Mouse (Mus musculus): ENCODE data around the gene Ccn5.

Gene Ccn5

GRCm38 (mm10) chr2:163842043-163842442, 21.4 kb downstream of the Ccn5 start:
- no peak for DNase-seq (ENCODE audit: low read depth, low spot score)

- DNase-seq (ENCODE audit: low read depth, low spot score) = no peak
These were observed 32.8 kb downstream of the Ccn5 start, which contains the start of gene Kcnk15 for GRCm38 (mm10) chr2:163853461-163853901. Kcnk15 (plus strand) TSS chr2:163853651.

DNA sequence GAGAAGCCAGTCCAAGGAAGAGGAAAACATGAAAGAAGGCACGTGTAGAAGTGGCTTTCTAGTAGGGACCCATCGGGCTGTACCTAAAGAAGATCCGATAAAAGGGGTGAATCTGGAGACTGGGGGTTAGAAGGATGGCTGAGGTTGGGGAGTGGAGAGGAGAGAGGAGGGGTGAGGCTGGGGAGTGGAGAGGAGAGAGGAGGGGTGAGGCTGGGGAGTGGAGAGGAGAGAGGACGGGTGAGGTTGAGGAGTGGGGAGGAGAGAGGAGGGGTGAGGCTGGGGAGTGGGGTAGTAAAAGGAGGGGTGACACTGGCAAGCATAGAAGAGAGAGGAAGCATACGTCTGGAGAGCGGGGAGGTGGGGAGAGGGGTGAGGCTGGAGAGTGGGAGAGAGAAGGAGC, 36.6 kb downstream of the Ccn5 start:
- DNase-seq (ENCODE audit: low read depth, low spot score) = no peak

- no peak for DNase-seq (ENCODE audit: low read depth, low spot score)
These were observed 37.7 kb downstream of the Ccn5 start for GRCm38 (mm10) chr2:163858254-163858947.

DNA sequence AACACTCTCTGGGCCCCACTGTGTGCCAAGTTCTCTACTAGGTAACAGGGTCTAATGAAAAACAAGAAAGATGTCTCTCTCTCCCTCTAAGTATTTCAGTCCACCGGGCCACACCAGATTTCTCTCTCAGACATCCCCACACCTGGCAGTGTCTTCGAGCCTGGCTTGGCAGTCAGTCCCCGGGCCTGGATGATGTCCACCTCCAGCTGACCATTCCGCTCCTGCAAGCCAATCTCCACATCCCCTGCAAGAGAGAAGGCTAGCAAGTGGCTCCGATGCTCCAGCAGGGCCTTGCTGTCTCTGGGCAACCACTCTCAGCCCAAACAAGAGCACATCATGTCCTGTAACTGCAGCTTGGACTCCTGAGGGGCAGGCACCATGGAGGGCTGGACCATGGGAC, 44.6 kb downstream of the Ccn5 start:
- DNase-seq (ENCODE audit: low read depth, low spot score) = no peak

- no peak for DNase-seq (ENCODE audit: low read depth, low spot score)
These were observed 45.4 kb downstream of the Ccn5 start for GRCm38 (mm10) chr2:163866061-163866460.

DNA sequence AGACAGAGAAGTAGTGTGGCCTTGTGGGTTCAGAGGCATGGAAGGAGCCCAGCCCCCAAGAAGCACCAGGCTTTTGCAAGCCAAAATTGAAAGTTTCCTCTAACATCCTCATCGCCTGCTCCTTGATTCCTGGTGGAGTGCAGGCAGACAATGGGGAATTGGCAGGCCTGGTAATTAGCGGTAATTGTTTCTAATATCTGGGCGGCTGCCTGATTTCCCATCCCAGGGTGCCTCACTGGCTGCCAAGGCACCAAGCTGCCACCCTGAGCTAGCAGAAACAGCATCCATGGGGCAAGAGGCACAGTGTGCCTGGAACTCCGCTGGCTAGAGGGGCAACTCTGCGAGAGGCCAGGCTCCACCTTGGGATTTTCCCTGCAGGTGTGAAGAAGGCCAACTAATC, 49.1 kb downstream of the Ccn5 start:
- no peak for DNase-seq (ENCODE audit: low read depth, low spot score)

DNA sequence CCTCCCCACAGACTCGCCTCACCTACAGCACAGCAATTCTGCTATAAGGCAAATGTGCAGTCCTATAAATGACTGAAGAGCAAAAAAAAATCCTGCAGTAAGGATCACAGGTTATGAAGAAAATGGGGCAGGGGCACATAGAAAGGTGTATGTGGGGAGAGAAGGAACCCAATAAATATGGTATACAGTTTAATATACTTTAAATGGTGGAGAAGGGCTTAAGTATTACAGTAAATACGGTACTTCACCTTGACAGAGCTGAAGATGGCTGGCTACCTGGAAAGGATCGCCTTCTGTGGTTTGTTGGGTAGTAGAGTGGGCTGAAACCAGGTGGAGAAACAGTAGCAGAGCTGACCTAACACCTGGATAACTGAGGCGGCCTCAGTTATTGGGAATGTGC, 50.6 kb downstream of the Ccn5 start:
- DNase-seq (ENCODE audit: low read depth, low spot score) = no peak

- DNase-seq (ENCODE audit: low read depth, low spot score) = no peak
These were observed 51.2 kb downstream of the Ccn5 start for GRCm38 (mm10) chr2:163871906-163872305.

- DNase-seq (ENCODE audit: low read depth, low spot score) = no peak
These were observed 54.2 kb downstream of the Ccn5 start for GRCm38 (mm10) chr2:163874877-163875276.

- DNase-seq (ENCODE audit: low read depth, low spot score) = no peak
These were observed 54.8 kb downstream of the Ccn5 start for GRCm38 (mm10) chr2:163875484-163875883.

DNA sequence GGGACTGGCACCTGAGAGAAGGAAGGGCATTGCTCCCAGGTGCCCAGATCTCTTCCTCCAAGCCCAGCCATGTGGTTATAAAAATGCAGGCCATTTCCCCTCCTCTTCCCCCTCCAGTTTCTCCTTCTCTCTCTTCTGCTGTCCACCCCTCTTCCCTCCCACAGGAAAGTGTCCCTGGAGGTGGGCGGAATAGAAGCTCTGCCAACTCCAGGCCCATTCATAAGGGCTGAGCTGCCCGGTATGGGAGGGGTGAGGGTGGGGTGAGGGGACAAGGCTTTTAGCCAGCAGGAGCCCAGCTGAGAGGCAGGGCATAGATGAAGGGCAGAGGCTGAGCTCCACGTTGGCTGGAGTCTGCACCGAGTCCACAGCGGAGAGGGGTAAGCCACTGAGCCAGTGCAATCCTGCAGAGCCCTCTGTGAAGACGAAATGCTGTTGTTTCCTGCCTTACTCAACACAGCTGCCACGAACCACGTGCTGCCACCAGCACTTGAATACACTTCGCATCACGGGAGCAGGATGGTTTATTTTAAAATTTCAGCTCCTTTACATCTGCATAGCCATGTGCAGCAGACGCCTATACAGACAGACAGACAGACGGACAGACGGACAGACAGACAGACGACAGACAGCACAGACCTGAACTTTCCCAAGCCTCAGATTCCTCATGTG, 56.3 kb downstream of the Ccn5 start:
- DNase-seq (ENCODE audit: low read depth, low spot score) = no peak

GRCm38 (mm10) chr2:163880891-163881290, 60.2 kb downstream of the Ccn5 start:
- DNase-seq (ENCODE audit: low read depth, low spot score) = no peak
